ENCODE assay signal across 19 mouse cellular contexts in the genomic region with DNA sequence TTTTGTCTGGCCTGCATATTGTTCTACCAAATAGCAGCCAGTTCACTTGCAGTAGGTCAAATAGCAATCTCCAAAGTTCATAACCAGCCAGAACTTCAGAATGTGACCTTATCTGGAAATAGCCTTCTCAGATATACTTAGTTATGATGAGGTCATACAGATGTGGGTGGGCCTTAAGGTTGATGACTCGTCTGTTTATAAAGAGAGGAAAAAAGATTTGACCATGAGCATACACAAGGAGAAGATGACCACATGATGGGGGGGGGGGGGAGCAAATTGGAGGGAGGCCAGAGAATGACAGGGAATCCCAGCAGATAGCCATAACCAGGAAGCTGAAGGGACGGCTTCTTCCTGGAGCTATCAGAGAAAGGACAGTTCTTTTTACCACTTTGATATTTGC. TPM values are rescaled to one million over a fixed set of nuclear protein-coding genes. Genes with fewer than 3 reads are reported as not detected.
DNase-seq lines count a peak whose midpoint lies in the region; ATAC-seq and TF ChIP-seq lines count a peak whose summit lies in the region.
"Had no signal": no experiment of that assay in that cellular context is flagged by ENCODE, and none has a peak within 500 bp of the region (broad histone marks: within the 10 kb centered on the region; RNA-seq: fewer than 3 reads in every experiment).

No protein-coding gene starts in this region.

- no peaks in the 10 kb centered on the region for H3K27me3 ChIP-seq in liver, adult 2 months (ENCODE audit: control insufficient read depth, insufficient read depth, low read length)
- no peaks in the 10 kb centered on the region for H3K27me3 ChIP-seq in liver, embryonic 12.5 days (replicated peaks)
- no peaks in the 10 kb centered on the region for H3K27me3 ChIP-seq in myocyte (ENCODE audit: control insufficient read depth, insufficient read depth, insufficient read length)
- no peaks in the 10 kb centered on the region for H3K27me3 ChIP-seq in midbrain, embryonic 15.5 days (replicated peaks)
- H3K27me3 ChIP-seq: forebrain, embryonic 12.5 days; neural tube, embryonic 15.5 days had no signal

- no peak overlapping the region for H3ac ChIP-seq in myocyte (ENCODE audit: control insufficient read depth, insufficient read length)

- peaks cover 8% of the 10 kb centered on the region for H3K4me1 ChIP-seq in liver, adult 2 months (ENCODE audit: control insufficient read depth, insufficient read depth, low read length)
- H3K4me1 ChIP-seq in liver, embryonic 12.5 days: no peaks in the 10 kb centered on the region
- H3K4me1 ChIP-seq in midbrain, embryonic 15.5 days: no peaks in the 10 kb centered on the region
- H3K4me1 ChIP-seq: forebrain, embryonic 12.5 days; neural tube, embryonic 15.5 days had no signal

- H3K4me3 ChIP-seq in liver, adult 2 months (ENCODE audit: insufficient read depth, low read depth, low read length): no peak overlapping the region
- H3K4me3 ChIP-seq in liver, embryonic 12.5 days: no peak overlapping the region
- no peak overlapping the region for H3K4me3 ChIP-seq in myocyte
- H3K4me3 ChIP-seq in midbrain, embryonic 15.5 days: no peak overlapping the region
- H3K4me3 ChIP-seq: forebrain, embryonic 12.5 days; heart, embryonic 13.5 days; neural tube, embryonic 15.5 days had no signal

- no peaks in the 10 kb centered on the region for H3K9me3 ChIP-seq in liver, embryonic 12.5 days (replicated peaks)
- H3K9me3 ChIP-seq in midbrain, embryonic 15.5 days: no peaks in the 10 kb centered on the region
- H3K9me3 ChIP-seq: forebrain, embryonic 12.5 days; heart, embryonic 13.5 days; neural tube, embryonic 15.5 days had no signal

- TF ChIP-seq CTCF in liver, adult 2 months (IDR thresholded peaks at IDR 0.05; ENCODE audit: low read depth, low read length): no peak

- no peak overlapping the region for H3K4me2 ChIP-seq in liver, embryonic 12.5 days
- peak overlapping the region; percentile 57 for H3K4me2 ChIP-seq in myocyte (ENCODE audit: low read depth)
- no peak overlapping the region for H3K4me2 ChIP-seq in midbrain, embryonic 15.5 days
- H3K4me2 ChIP-seq: forebrain, embryonic 12.5 days; heart, embryonic 13.5 days; neural tube, embryonic 15.5 days had no signal

- no peaks in the 10 kb centered on the region for H3K79me2 ChIP-seq in liver, adult 2 months (ENCODE audit: control insufficient read depth, insufficient read depth, low read length)
- no peaks in the 10 kb centered on the region for H3K79me2 ChIP-seq in myocyte (ENCODE audit: control insufficient read depth, insufficient read depth)

- no peak for TF ChIP-seq POLR2A in liver, adult 2 months (IDR thresholded peaks at IDR 0.05; ENCODE audit: extremely low read depth, insufficient read depth, low read length)
- no peak for TF ChIP-seq POLR2A in myocyte (IDR thresholded peaks at IDR 0.05; ENCODE audit: insufficient read length, low read depth)

- no peak for ATAC-seq in liver, embryonic 12.5 days
- ATAC-seq in midbrain, embryonic 15.5 days (replicated peaks): no peak
- ATAC-seq: hindbrain, postnatal 0 days had no signal

- no peak overlapping the region for H3K9ac ChIP-seq in liver, adult 2 months (ENCODE audit: low read depth, low read length)
- no peak overlapping the region for H3K9ac ChIP-seq in liver, embryonic 12.5 days
- H3K9ac ChIP-seq in midbrain, embryonic 15.5 days: no peak overlapping the region
- H3K9ac ChIP-seq: forebrain, embryonic 12.5 days; heart, embryonic 13.5 days; neural tube, embryonic 15.5 days had no signal

- H3K36me3 ChIP-seq in liver, adult 2 months (ENCODE audit: control insufficient read depth, insufficient read depth, low read length): no peaks in the 10 kb centered on the region
- no peaks in the 10 kb centered on the region for H3K36me3 ChIP-seq in liver, embryonic 12.5 days
- no peaks in the 10 kb centered on the region for H3K36me3 ChIP-seq in myocyte (ENCODE audit: control insufficient read depth, insufficient read depth)
- no peaks in the 10 kb centered on the region for H3K36me3 ChIP-seq in midbrain, embryonic 15.5 days (replicated peaks)
- H3K36me3 ChIP-seq: forebrain, embryonic 12.5 days; heart, embryonic 13.5 days; neural tube, embryonic 15.5 days had no signal

- H3K27ac ChIP-seq in liver, adult 2 months (replicated peaks; ENCODE audit: insufficient read depth, low read depth, low read length): peak overlapping the region; percentile 71; the same call in 1 of the 2 replicates
- H3K27ac ChIP-seq in liver, embryonic 12.5 days: no peak overlapping the region
- H3K27ac ChIP-seq in midbrain, embryonic 15.5 days: no peak overlapping the region
- H3K27ac ChIP-seq: forebrain, embryonic 12.5 days; heart, embryonic 13.5 days; hindbrain, postnatal 0 days; neural tube, embryonic 15.5 days had no signal

- DNase-seq in adrenal gland, postnatal 36 days: peak; percentile 7 to 40
- no peak for DNase-seq in adrenal gland, adult 18-20 months (ENCODE audit: low spot score in 2 of 2)
- peak; percentile 42 for DNase-seq in liver, adult 2 months (ENCODE audit: extremely low read depth, low read depth, low spot score)
- DNase-seq in A20 (ENCODE audit: low read depth, low spot score): peak; percentile 5
- DNase-seq in gastrocnemius, adult 8-10 months (ENCODE audit: low spot score in 2 of 2): no peak
- DNase-seq: adrenal gland, postnatal 25 days; cerebellum, adult 9-10 months; heart, postnatal 4 days; layer of hippocampus, postnatal 36 days; liver; lung, postnatal 14 days; right cerebral cortex, postnatal 4 days had no signal

- 9% methylated on average over 2 of the region's 2 CpGs for WGBS in liver, adult 2 months
- WGBS in liver, embryonic 12.5 days (ENCODE audit: insufficient replicate concordance): 24% methylated on average over 2 of the region's 2 CpGs
- 80% methylated on average over 2 of the region's 2 CpGs for WGBS in midbrain, embryonic 15.5 days

TF ChIP-seq in myocyte, 11 proteins besides CTCF, POLR2A, EP300 and RAD21:
- TF ChIP-seq USF1 (IDR thresholded peaks at IDR 0.05; ENCODE audit: low read depth) (peak; percentile 53), TCF3 (IDR thresholded peaks at IDR 0.05; ENCODE audit: insufficient read length, low read depth) (no peak), CEBPB (IDR thresholded peaks at IDR 0.05; ENCODE audit: insufficient read depth, poor library complexity, severe bottlenecking) (no peak), MAX (IDR thresholded peaks at IDR 0.05; ENCODE audit: low read depth) (no peak)

RNA-seq across cellular contexts. Expression of a gene that starts 9.3 kb away (rescaled TPM):
- total RNA-seq in adrenal gland, postnatal 36 days (2021): 10 to 100 TPM in 1 of 2 experiments, 1 to 10 TPM in 1; 8.7 to 12.3 TPM
- 10 to 100 TPM in 1 of 2 experiments, 1 to 10 TPM in 1; 8.3 to 14.2 TPM for total RNA-seq in adrenal gland, adult 18-20 months (2021)
- total RNA-seq in liver, adult 2 months (2014; rRNA removed): 1.9 TPM in 2 replicates
- polyA plus RNA-seq in liver, adult 2 months (2012; rRNA removed): 0.61 and 0.67 TPM in 2 replicates
- polyA plus RNA-seq in liver, embryonic 12.5 days (2016; fragmentation: Nextera tagmentation; extraction: Ambion mirVana): 7.2 and 8.6 TPM in 2 replicates
- 34.5 TPM for polyA plus RNA-seq in myocyte (2012; fragmentation: generic; extraction: Trizol)
- total RNA-seq in gastrocnemius, adult 8-10 months (2022): 1 to 10 TPM in 1 of 4 experiments, under 1 TPM in 3; 0.51 to 1.6 (median 0.62) TPM
- polyA plus RNA-seq in midbrain, embryonic 15.5 days (2015; fragmentation: Nextera tagmentation; extraction: Ambion mirVana): 29.9 and 32.0 TPM in 2 replicates

Comparison
In these comparisons a context has a peak if more than half of its experiments do, and no peak if none do; other contexts are left out.
1. DNase-seq: peak in adrenal gland, postnatal 36 days (2 of 2), liver, adult 2 months (single experiment) and A20 (single experiment); none in adrenal gland, adult 18-20 months (0 of 2) and gastrocnemius, adult 8-10 months (0 of 2).